Comparison of ENCODE assay signal across 7 mouse cellular contexts in the genomic region with DNA sequence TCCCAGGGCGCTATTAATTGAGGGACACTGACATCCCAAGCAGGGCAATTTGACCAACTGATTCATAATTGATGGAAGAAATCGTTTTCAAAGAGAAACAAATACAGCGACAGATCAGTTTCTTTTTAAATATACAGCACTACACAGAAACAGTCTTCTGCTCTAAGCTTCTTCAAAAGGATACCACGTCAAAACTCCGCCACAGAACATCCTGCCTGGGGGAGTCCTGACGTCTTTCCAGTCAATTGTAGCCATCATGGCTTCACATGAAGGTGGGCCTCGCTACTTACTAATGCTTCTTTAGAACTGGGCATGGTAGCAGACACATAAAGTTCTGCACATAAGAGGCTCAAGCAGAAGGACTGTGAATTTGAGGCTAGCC. TPM values are rescaled to one million over a fixed set of nuclear protein-coding genes. Genes with fewer than 3 reads are reported as not detected.
DNase-seq lines count a peak whose midpoint lies in the region; ATAC-seq and TF ChIP-seq lines count a peak whose summit lies in the region.

No protein-coding gene starts in this region.

- peak overlapping the region; percentile 75 for H3K27ac ChIP-seq in lung, embryonic 14.5 days (ENCODE audit: low read depth)
- peak overlapping the region; percentile 54 for H3K27ac ChIP-seq in forebrain, embryonic 12.5 days
- H3K27ac ChIP-seq in limb, embryonic 14.5 days (replicated peaks; ENCODE audit: low read depth, low read length), result 0 out of 2 replicates have a peak overlapping the region, but pooled peaks have one; percentile 43
- peak overlapping the region; percentile 93 for H3K27ac ChIP-seq in stomach, postnatal 0 days (replicated peaks)

- no peak for ATAC-seq in lung, embryonic 14.5 days (ENCODE audit: insufficient read depth)
- ATAC-seq in forebrain, embryonic 12.5 days (ENCODE audit: low FRiP score), result no peak
- no peak for ATAC-seq in limb, embryonic 14.5 days (ENCODE audit: low FRiP score, low read depth)
- no peak for ATAC-seq in stomach, postnatal 0 days (ENCODE audit: low FRiP score, low TSS enrichment)

- TF ChIP-seq POLR2A in limb, embryonic 14.5 days (IDR thresholded peaks at IDR 0.05; ENCODE audit: borderline replicate concordance, extremely low read depth, insufficient read depth, insufficient read length), result no peak

- no peaks in the 10 kb centered on the region for H3K9me3 ChIP-seq in lung, embryonic 14.5 days (ENCODE audit: low read depth, low read length)
- no peaks in the 10 kb centered on the region for H3K9me3 ChIP-seq in forebrain, embryonic 12.5 days
- H3K9me3 ChIP-seq in limb, embryonic 14.5 days (ENCODE audit: control insufficient read depth, low read length), result no peaks in the 10 kb centered on the region
- H3K9me3 ChIP-seq in stomach, postnatal 0 days (ENCODE audit: control insufficient read depth, low read length), result no peaks in the 10 kb centered on the region

- H3K36me3 ChIP-seq in lung, embryonic 14.5 days (ENCODE audit: insufficient read depth), result peaks cover 33% of the 10 kb centered on the region
- peaks cover 42% of the 10 kb centered on the region for H3K36me3 ChIP-seq in forebrain, embryonic 12.5 days (replicated peaks)
- peaks cover 50% of the 10 kb centered on the region for H3K36me3 ChIP-seq in limb, embryonic 14.5 days (ENCODE audit: control insufficient read depth, insufficient read depth, low read length)
- peaks cover 3% of the 10 kb centered on the region; the same call in 1 of the 2 replicates for H3K36me3 ChIP-seq in stomach, postnatal 0 days (ENCODE audit: control insufficient read depth, insufficient read depth, low read length)

- H3K4me1 ChIP-seq in lung, embryonic 14.5 days (ENCODE audit: insufficient read depth), result peaks cover 15% of the 10 kb centered on the region
- peaks cover 17% of the 10 kb centered on the region for H3K4me1 ChIP-seq in forebrain, embryonic 12.5 days
- H3K4me1 ChIP-seq in limb, embryonic 14.5 days (ENCODE audit: control insufficient read depth, insufficient read depth, low read length), result 0 out of 2 replicates have a peak, but pooled peaks cover 2% of the 10 kb centered on the region
- H3K4me1 ChIP-seq in stomach, postnatal 0 days (replicated peaks; ENCODE audit: control insufficient read depth, insufficient read depth), result peaks cover 11% of the 10 kb centered on the region

- TF ChIP-seq EP300 in stomach, postnatal 0 days (optimal IDR thresholded peaks at IDR 0.05), result no peak

- no peak for TF ChIP-seq CTCF in lung, embryonic 14.5 days (IDR thresholded peaks at IDR 0.05; ENCODE audit: low read depth)
- no peak for TF ChIP-seq CTCF in stomach, postnatal 0 days (IDR thresholded peaks at IDR 0.05; ENCODE audit: low read depth)

- no peaks in the 10 kb centered on the region for H3K27me3 ChIP-seq in lung, embryonic 14.5 days (ENCODE audit: insufficient read depth, low read length)
- no peaks in the 10 kb centered on the region for H3K27me3 ChIP-seq in forebrain, embryonic 12.5 days
- no peaks in the 10 kb centered on the region for H3K27me3 ChIP-seq in limb, embryonic 14.5 days (ENCODE audit: control insufficient read depth, insufficient read depth, low read length)
- H3K27me3 ChIP-seq in stomach, postnatal 0 days (ENCODE audit: control insufficient read depth, insufficient read depth, low read length), result no peaks in the 10 kb centered on the region

- DNase-seq in lung, embryonic 14.5 days, result no peak
- DNase-seq in lung, postnatal 36 days, result no peak
- DNase-seq in limb, embryonic 14.5 days (ENCODE audit: low spot score), result no peak
- DNase-seq in stomach, postnatal 0 days (ENCODE audit: low spot score), result no peak
- DNase-seq in c-Kit-positive CD71-positive TER-119-positive erythroid progenitor cells, embryonic 14.5 days (ENCODE audit: low spot score), result no peak
- DNase-seq in frontal cortex, postnatal 36 days (ENCODE audit: low spot score in 2 of 2), result no peak

- no peak overlapping the region for H3K4me2 ChIP-seq in lung, embryonic 14.5 days
- no peak overlapping the region for H3K4me2 ChIP-seq in forebrain, embryonic 12.5 days
- H3K4me2 ChIP-seq in limb, embryonic 14.5 days (replicated peaks; ENCODE audit: low read depth, low read length, severe bottlenecking), result no peak overlapping the region
- H3K4me2 ChIP-seq in stomach, postnatal 0 days (replicated peaks; ENCODE audit: low read depth), result no peak overlapping the region

- no peak overlapping the region for H3K4me3 ChIP-seq in lung, embryonic 14.5 days (ENCODE audit: low read depth, low read length)
- no peak overlapping the region for H3K4me3 ChIP-seq in forebrain, embryonic 12.5 days (replicated peaks)
- H3K4me3 ChIP-seq in limb, embryonic 14.5 days (replicated peaks; ENCODE audit: low read length), result no peak overlapping the region
- H3K4me3 ChIP-seq in stomach, postnatal 0 days (ENCODE audit: low read depth, low read length), result no peak overlapping the region

- no peak overlapping the region for H3K9ac ChIP-seq in lung, embryonic 14.5 days
- H3K9ac ChIP-seq in forebrain, embryonic 12.5 days, result no peak overlapping the region
- H3K9ac ChIP-seq in limb, embryonic 14.5 days (ENCODE audit: low read depth, low read length, severe bottlenecking), result no peak overlapping the region
- H3K9ac ChIP-seq in stomach, postnatal 0 days (ENCODE audit: low read length), result no peak overlapping the region

- 67% methylated on average over 7 of the region's 7 CpGs for WGBS in lung, embryonic 14.5 days
- WGBS in forebrain, embryonic 12.5 days, result 72% methylated on average over 7 of the region's 7 CpGs
- 79% methylated on average over 7 of the region's 7 CpGs for WGBS in limb, embryonic 14.5 days
- 67% methylated on average over 7 of the region's 7 CpGs for WGBS in stomach, postnatal 0 days

RNA-seq across cellular contexts. Expression of a gene that starts 26.0 kb away (rescaled TPM):
- polyA plus RNA-seq in lung, embryonic 14.5 days (2014; fragmentation: Nextera tagmentation; extraction: Ambion mirVana), result 55.5 and 65.5 TPM in 2 replicates
- polyA plus RNA-seq in forebrain, embryonic 12.5 days (2016; fragmentation: Nextera tagmentation; extraction: Ambion mirVana), result 37.2 and 45.3 TPM in 2 replicates
- polyA plus RNA-seq in limb, embryonic 14.5 days (2012; rRNA removed), result 37.6 and 39.1 TPM in 2 replicates
- polyA plus RNA-seq in limb, embryonic 14.5 days (2014; fragmentation: Nextera tagmentation; extraction: Ambion mirVana), result 53.6 and 56.3 TPM in 2 replicates
- polyA plus RNA-seq in stomach, postnatal 0 days (2015; fragmentation: Nextera tagmentation; extraction: Ambion mirVana), result 25.9 and 28.5 TPM in 2 replicates

RNA-seq across cellular contexts. Expression of a gene that starts 47.1 kb away (rescaled TPM):
- polyA plus RNA-seq in lung, embryonic 14.5 days (2014; fragmentation: Nextera tagmentation; extraction: Ambion mirVana), result 10.2 and 12.0 TPM in 2 replicates
- polyA plus RNA-seq in forebrain, embryonic 12.5 days (2016; fragmentation: Nextera tagmentation; extraction: Ambion mirVana), result 3.7 TPM in 2 replicates
- 61.7 and 66.8 TPM in 2 replicates for polyA plus RNA-seq in limb, embryonic 14.5 days (2012; rRNA removed)
- polyA plus RNA-seq in limb, embryonic 14.5 days (2014; fragmentation: Nextera tagmentation; extraction: Ambion mirVana), result 17.1 and 19.8 TPM in 2 replicates
- polyA plus RNA-seq in stomach, postnatal 0 days (2015; fragmentation: Nextera tagmentation; extraction: Ambion mirVana), result 3.7 and 4.3 TPM in 2 replicates

Comparison
In these comparisons a context has a peak if more than half of its experiments do, and no peak if none do; other contexts are left out.
1. H3K27ac ChIP-seq: peak in every context shown above with its lines; median percentile 93 in stomach, postnatal 0 days; 75 in lung, embryonic 14.5 days; 54 in forebrain, embryonic 12.5 days; 43 in limb, embryonic 14.5 days.